Mouse (Mus musculus) cerebellum, adult 9-10 months (tissue): ENCODE measurements around the gene Iffo1.

Source experiments
- DNase-seq: peaks from one replicate; pipeline ENCODE4 v3.0.0; 2022

Iffo1 gene

GRCm38 (mm10) chr6:125145001-125145400, at the start of gene Iffo1:
Gene Iffo1 (plus strand): TSS chr6:125145241.
- peak; percentile 97 for DNase-seq

- DNase-seq: peak; percentile 97
Observed at GRCm38 (mm10) chr6:125095391-125096278, 49.4 kb upstream of the Iffo1 start, which contains the start of gene Chd4. Gene Chd4 (plus strand): TSS chr6:125095981.

GRCm38 (mm10) chr6:125096279-125096596, 48.8 kb upstream of the Iffo1 start:
- no peak for DNase-seq

- DNase-seq: peak; percentile 80
Observed at GRCm38 (mm10) chr6:125096597-125097345, 48.3 kb upstream of the Iffo1 start.

- peak; percentile 71 for DNase-seq
Observed at GRCm38 (mm10) chr6:125097346-125097689, 47.7 kb upstream of the Iffo1 start.

- DNase-seq: peak; percentile 42
Observed at GRCm38 (mm10) chr6:125097951-125098350, 47.1 kb upstream of the Iffo1 start.

GRCm38 (mm10) chr6:125098513-125098912, 46.5 kb upstream of the Iffo1 start:
- DNase-seq: peak; percentile 56

- DNase-seq: peak; percentile 53
Observed at GRCm38 (mm10) chr6:125099421-125099971, 45.5 kb upstream of the Iffo1 start.

- no peak for DNase-seq
Observed at GRCm38 (mm10) chr6:125101444-125101843, 43.6 kb upstream of the Iffo1 start.

- DNase-seq: no peak
Observed at GRCm38 (mm10) chr6:125104223-125104622, 40.8 kb upstream of the Iffo1 start.

GRCm38 (mm10) chr6:125107705-125108104, 37.3 kb upstream of the Iffo1 start:
- DNase-seq: no peak

GRCm38 (mm10) chr6:125109371-125109770, 35.7 kb upstream of the Iffo1 start:
- DNase-seq: no peak

GRCm38 (mm10) chr6:125110927-125111326, 34.1 kb upstream of the Iffo1 start:
- peak; percentile 50 for DNase-seq

- no peak for DNase-seq
Observed at GRCm38 (mm10) chr6:125112553-125112952, 32.5 kb upstream of the Iffo1 start.

GRCm38 (mm10) chr6:125119387-125119786, 25.7 kb upstream of the Iffo1 start:
- DNase-seq: no peak

- DNase-seq: no peak
Observed at GRCm38 (mm10) chr6:125128724-125129123, 16.3 kb upstream of the Iffo1 start.

- no peak for DNase-seq
Observed at GRCm38 (mm10) chr6:125129710-125130402, 15.2 kb upstream of the Iffo1 start.

GRCm38 (mm10) chr6:125131302-125132156, 13.5 kb upstream of the Iffo1 start, which contains the start of gene Nop2:
Gene Nop2 (plus strand): TSS chr6:125131909.
- DNase-seq: peak; percentile 80

- no peak for DNase-seq
Observed at GRCm38 (mm10) chr6:125132470-125132869, 12.6 kb upstream of the Iffo1 start.

GRCm38 (mm10) chr6:125137002-125137671, 7.9 kb upstream of the Iffo1 start:
- DNase-seq: no peak

GRCm38 (mm10) chr6:125139747-125140146, 5.3 kb upstream of the Iffo1 start:
- DNase-seq: no peak
